Mouse (Mus musculus) cortical plate, adult 2 months (tissue): Measurements from ENCODE around the gene Immp2l.

Experiments used
- CTCF ChIP-seq: fragments of 200-500 bp; IDR thresholded peaks from 2 replicates; pipeline ENCODE4 v1.5.1; 2011; ENCODE audit warnings: mild to moderate bottlenecking, control low read depth, low read length; ENCODE audit not compliant: insufficient read depth; ENCODE audit errors: extremely low read depth
- POLR2A ChIP-seq: fragments of 200-500 bp; IDR thresholded peaks from 2 replicates; pipeline ENCODE4 v1.6.1; 2011; ENCODE audit warnings: mild to moderate bottlenecking, low read length, control low read depth; ENCODE audit not compliant: insufficient read depth; ENCODE audit errors: extremely low read depth

DNA sequence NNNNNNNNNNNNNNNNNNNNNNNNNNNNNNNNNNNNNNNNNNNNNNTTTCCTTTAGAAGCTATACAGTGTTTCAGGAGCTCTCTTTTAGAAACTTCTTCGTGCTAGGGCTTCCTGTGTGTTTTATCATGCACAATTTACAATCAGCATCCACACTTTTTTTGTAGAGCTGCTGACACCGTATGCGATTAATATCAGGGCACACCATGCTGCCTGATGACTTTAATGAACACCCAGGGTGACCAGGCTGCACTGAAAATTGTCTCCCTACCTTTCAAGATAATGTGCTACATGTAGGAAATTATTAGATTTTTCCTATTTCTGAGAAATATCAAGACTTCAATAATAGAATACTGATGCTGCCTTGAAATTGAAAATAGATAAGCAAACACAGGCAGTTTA is 549.9 kb downstream of the Immp2l start:
- no peak for TF ChIP-seq POLR2A
- TF ChIP-seq CTCF, result no peak
